Mouse (Mus musculus) liver, embryonic 12.5 days (tissue): ENCODE measurements around the gene Slc46a3. TPM values are rescaled to one million over a fixed set of nuclear protein-coding genes. Genes with fewer than 3 reads are reported as not detected.
A peak's percentile ranks its signal among the peaks of the same experiment; 100 is the strongest.

ENCODE experiments used
- ATAC-seq: fragments of 200-750 bp; cut with Nextera tagmentation; 2 replicates; pipeline ENCODE4 v1.8.0; 2017; ENCODE audit warnings: moderate number of reproducible peaks, mild to moderate bottlenecking, moderate library complexity
- H3K27ac ChIP-seq: fragments of 300-500 bp; sonication (generic); 2 replicates; pipeline ENCODE4 v1.5.1; 2016; ENCODE audit warnings: mild to moderate bottlenecking
- H3K27me3 ChIP-seq: fragments of 300-500 bp; sonication (generic); replicated peaks from 2 replicates; pipeline ENCODE4 v1.6.1; 2016; ENCODE audit warnings: mild to moderate bottlenecking, moderate library complexity
- H3K36me3 ChIP-seq: fragments of 300-500 bp; sonication (generic); 2 replicates; pipeline ENCODE4 v1.6.1; 2016; ENCODE audit warnings: mild to moderate bottlenecking, moderate library complexity
- H3K4me1 ChIP-seq: fragments of 300-500 bp; sonication (generic); 2 replicates; pipeline ENCODE4 v1.6.1; 2016
- H3K4me2 ChIP-seq: fragments of 300-500 bp; sonication (generic); 2 replicates; pipeline ENCODE4 v1.6.1; 2016; ENCODE audit warnings: mild to moderate bottlenecking, moderate library complexity
- H3K4me3 ChIP-seq: fragments of 300-500 bp; sonication (generic); 2 replicates; pipeline ENCODE4 v1.5.1; 2016; ENCODE audit warnings: mild to moderate bottlenecking, moderate library complexity
- H3K9ac ChIP-seq: fragments of 300-500 bp; sonication (generic); 2 replicates; pipeline ENCODE4 v1.6.1; 2016; ENCODE audit warnings: mild to moderate bottlenecking, moderate library complexity
- H3K9me3 ChIP-seq: fragments of 300-500 bp; sonication (generic); replicated peaks from 2 replicates; pipeline ENCODE4 v1.6.1; 2016; ENCODE audit warnings: mild to moderate bottlenecking, moderate library complexity
- WGBS: fragments of 180-500 bp; shearing (Covaris S2); methylation state at CpG from one replicate; pipeline ENCODE4 v1.1.7; 2016; ENCODE audit not compliant: insufficient replicate concordance; 5-methylcytosine and 5-hydroxymethylcytosine counted together
- polyA plus RNA-seq: library from polyadenylated mRNA; unstranded; fragments of >200 nt; fragmentation: Nextera tagmentation; extraction: Ambion mirVana; gene quantifications from 2 replicates; pipeline ENCODE4 v1.2.1, GENCODE M21; 2016

Slc46a3 gene
- polyA plus RNA-seq, 1 experiment from 2014 or later, result 10.6 TPM

GRCm38 (mm10) chr5:147860449-147861261, 34.0 kb downstream of the Slc46a3 start, which contains the start of gene Pomp:
Pomp (plus strand) TSS chr5:147860461.
- H3K27ac ChIP-seq, result peak within 1 kb of the TSS; percentile 85
- peak within 1 kb of the TSS; percentile 94 for H3K9ac ChIP-seq
- H3K9me3 ChIP-seq, result no peaks in the 10 kb centered on the region

GRCm38 (mm10) chr5:147860076-147860448, 34.6 kb downstream of the Slc46a3 start:
- WGBS, result under 1% methylated on average over 18 of the region's 18 CpGs
- H3K9me3 ChIP-seq, result no peaks in the 10 kb centered on the region
- ATAC-seq, result no peak; the same call in 1 of the 2 replicates

More at GRCm38 (mm10) chr5:147860449-147861261, 34.0 kb downstream of the Slc46a3 start, which contains the start of gene Pomp:
- H3K4me1 ChIP-seq, result peaks cover 25% of the 10 kb centered on the region
- H3K36me3 ChIP-seq, result peaks cover 36% of the 10 kb centered on the region
- peak within 1 kb of the TSS; percentile 88 for H3K4me2 ChIP-seq
- H3K27me3 ChIP-seq, result no peaks in the 10 kb centered on the region
- ATAC-seq, result peak; percentile 87
- peak within 1 kb of the TSS; percentile 99 for H3K4me3 ChIP-seq
- WGBS, result under 1% methylated on average over 68 of the region's 68 CpGs

GRCm38 (mm10) chr5:147850194-147850593, 44.4 kb downstream of the Slc46a3 start:
- Histone ChIP-seq H3K9me3 (no peaks in the 10 kb centered on the region), H3K36me3 (no peaks in the 10 kb centered on the region), H3K4me2 (no peak overlapping the region), H3K4me1 (no peaks in the 10 kb centered on the region), H3K27me3 (peaks cover 6% of the 10 kb centered on the region; the same call in 1 of the 2 replicates), H3K4me3 (no peak overlapping the region), H3K27ac (no peak overlapping the region), H3K9ac (no peak overlapping the region)
- WGBS, result 40% methylated on average over 7 of the region's 7 CpGs
- no peak for ATAC-seq

More at GRCm38 (mm10) chr5:147860076-147860448, 34.6 kb downstream of the Slc46a3 start:
- H3K4me3 ChIP-seq, result peak overlapping the region; percentile 99
- peak overlapping the region; percentile 88 for H3K4me2 ChIP-seq
- peaks cover 25% of the 10 kb centered on the region for H3K4me1 ChIP-seq
- H3K9ac ChIP-seq, result peak overlapping the region; percentile 94
- H3K36me3 ChIP-seq, result peaks cover 30% of the 10 kb centered on the region
- H3K27ac ChIP-seq, result peak overlapping the region; percentile 85
- H3K27me3 ChIP-seq, result no peaks in the 10 kb centered on the region

- no peak overlapping the region for H3K4me3 ChIP-seq
- H3K27ac ChIP-seq, result no peak overlapping the region
- H3K27me3 ChIP-seq, result peaks cover 6% of the 10 kb centered on the region; the same call in 1 of the 2 replicates
- no peaks in the 10 kb centered on the region for H3K36me3 ChIP-seq
- H3K4me1 ChIP-seq, result no peaks in the 10 kb centered on the region
- no peak overlapping the region for H3K9ac ChIP-seq
- WGBS, result 20% methylated on average over 16 of the region's 16 CpGs
- no peak for ATAC-seq
- H3K9me3 ChIP-seq, result no peaks in the 10 kb centered on the region
- no peak overlapping the region for H3K4me2 ChIP-seq
Observed at GRCm38 (mm10) chr5:147848164-147848863, 46.3 kb downstream of the Slc46a3 start.

- H3K4me3 ChIP-seq, result no peak overlapping the region
- H3K4me2 ChIP-seq, result no peak overlapping the region
- H3K4me1 ChIP-seq, result no peaks in the 10 kb centered on the region
- peaks cover 6% of the 10 kb centered on the region; the same call in 1 of the 2 replicates for H3K27me3 ChIP-seq
- no peaks in the 10 kb centered on the region for H3K9me3 ChIP-seq
- no peak for ATAC-seq
- H3K27ac ChIP-seq, result no peak overlapping the region
- WGBS, result 78% methylated on average over 5 of the region's 5 CpGs
- no peak overlapping the region for H3K9ac ChIP-seq
- no peaks in the 10 kb centered on the region for H3K36me3 ChIP-seq
Observed at GRCm38 (mm10) chr5:147847361-147847760, 47.3 kb downstream of the Slc46a3 start.

- Histone ChIP-seq H3K36me3 (no peaks in the 10 kb centered on the region), H3K27ac (no peak overlapping the region), H3K9me3 (no peaks in the 10 kb centered on the region), H3K4me3 (no peak overlapping the region), H3K9ac (no peak overlapping the region), H3K27me3 (no peaks in the 10 kb centered on the region), H3K4me2 (no peak overlapping the region), H3K4me1 (no peaks in the 10 kb centered on the region)
- no peak for ATAC-seq
- 49% methylated on average over 3 of the region's 3 CpGs for WGBS
Observed at GRCm38 (mm10) chr5:147845319-147845718, 49.3 kb downstream of the Slc46a3 start.

GRCm38 (mm10) chr5:147843340-147843739, 51.3 kb downstream of the Slc46a3 start:
- Histone ChIP-seq H3K4me1 (no peaks in the 10 kb centered on the region), H3K27me3 (no peaks in the 10 kb centered on the region), H3K27ac (no peak overlapping the region), H3K4me3 (no peak overlapping the region), H3K9me3 (no peaks in the 10 kb centered on the region), H3K36me3 (no peaks in the 10 kb centered on the region), H3K9ac (no peak overlapping the region), H3K4me2 (no peak overlapping the region)
- WGBS, result 44% methylated on average over 7 of the region's 7 CpGs
- ATAC-seq, result no peak

GRCm38 (mm10) chr5:147839418-147839817, 55.2 kb downstream of the Slc46a3 start:
- no peak for ATAC-seq
- Histone ChIP-seq H3K4me2 (no peak overlapping the region), H3K9me3 (no peaks in the 10 kb centered on the region), H3K4me1 (no peaks in the 10 kb centered on the region), H3K9ac (no peak overlapping the region), H3K27ac (no peak overlapping the region), H3K36me3 (no peaks in the 10 kb centered on the region), H3K27me3 (peaks cover 25% of the 10 kb centered on the region), H3K4me3 (no peak overlapping the region)
- 62% methylated on average over 12 of the region's 12 CpGs for WGBS

- Histone ChIP-seq H3K9me3 (no peaks in the 10 kb centered on the region), H3K4me1 (no peaks in the 10 kb centered on the region), H3K4me3 (no peak overlapping the region), H3K27ac (no peak overlapping the region), H3K27me3 (peaks cover 32% of the 10 kb centered on the region), H3K36me3 (no peaks in the 10 kb centered on the region), H3K4me2 (no peak overlapping the region), H3K9ac (no peak overlapping the region)
- ATAC-seq, result no peak
- 20% methylated on average over 17 of the region's 17 CpGs for WGBS
Observed at GRCm38 (mm10) chr5:147834841-147835500, 59.6 kb downstream of the Slc46a3 start.

GRCm38 (mm10) chr5:147832842-147833241, 61.8 kb downstream of the Slc46a3 start:
- Histone ChIP-seq H3K9me3 (no peaks in the 10 kb centered on the region), H3K4me3 (no peak overlapping the region), H3K27me3 (peaks cover 33% of the 10 kb centered on the region), H3K4me2 (no peak overlapping the region), H3K36me3 (no peaks in the 10 kb centered on the region), H3K27ac (no peak overlapping the region), H3K4me1 (no peaks in the 10 kb centered on the region), H3K9ac (no peak overlapping the region)
- 53% methylated on average over 14 of the region's 14 CpGs for WGBS
- no peak for ATAC-seq

GRCm38 (mm10) chr5:147828846-147829245, 65.8 kb downstream of the Slc46a3 start:
- H3K27ac ChIP-seq, result no peak overlapping the region
- peaks cover 7% of the 10 kb centered on the region for H3K4me1 ChIP-seq
- no peak overlapping the region for H3K4me3 ChIP-seq
- no peaks in the 10 kb centered on the region for H3K36me3 ChIP-seq
- peaks cover 33% of the 10 kb centered on the region for H3K27me3 ChIP-seq
- H3K4me2 ChIP-seq, result no peak overlapping the region
- no peaks in the 10 kb centered on the region for H3K9me3 ChIP-seq
- ATAC-seq, result no peak
- no peak overlapping the region for H3K9ac ChIP-seq
- 83% methylated on average over 8 of the region's 8 CpGs for WGBS
